Mouse (Mus musculus): Measurements from ENCODE around the gene Bbs9. TPM values are rescaled to one million over a fixed set of nuclear protein-coding genes. Genes with fewer than 3 reads are reported as not detected.
A peak's percentile ranks its signal among the peaks of the same experiment; 100 is the strongest.

Gene Bbs9
- polyA plus RNA-seq, 1 experiment from 2014 or later: 20.4 TPM

GRCm38 (mm10) chr9:22515076-22515475 is 39.6 kb downstream of the Bbs9 start:
- H3K36me3 ChIP-seq (replicated peaks): no peaks in the 10 kb centered on the region
- ATAC-seq (ENCODE audit: low FRiP score): no peak
- no peak overlapping the region for H3K4me3 ChIP-seq (replicated peaks)
- H3K4me2 ChIP-seq: no peak overlapping the region
- H3K27ac ChIP-seq: no peak overlapping the region
- no peaks in the 10 kb centered on the region for H3K27me3 ChIP-seq
- H3K9me3 ChIP-seq: no peaks in the 10 kb centered on the region
- 92% methylated on average over 4 of the region's 4 CpGs for WGBS
- H3K4me1 ChIP-seq: no peaks in the 10 kb centered on the region
- H3K9ac ChIP-seq: no peak overlapping the region

- Histone ChIP-seq H3K36me3 (replicated peaks) (no peaks in the 10 kb centered on the region), H3K27ac (no peak overlapping the region)
- 86% methylated on average over 3 of the region's 3 CpGs for WGBS
Measured at GRCm38 (mm10) chr9:22518394-22519041, 43.0 kb downstream of the Bbs9 start.

GRCm38 (mm10) chr9:22523460-22523859 is 47.9 kb downstream of the Bbs9 start:
- no peaks in the 10 kb centered on the region for H3K36me3 ChIP-seq (replicated peaks)
- H3K9me3 ChIP-seq: no peaks in the 10 kb centered on the region
- H3K27ac ChIP-seq: no peak overlapping the region
- H3K4me1 ChIP-seq: no peaks in the 10 kb centered on the region
- no peak for ATAC-seq (ENCODE audit: low FRiP score)
- H3K9ac ChIP-seq: no peak overlapping the region
- WGBS: 92% methylated on average over 1 of the region's 1 CpGs
- no peak overlapping the region for H3K4me2 ChIP-seq
- no peaks in the 10 kb centered on the region for H3K27me3 ChIP-seq
- no peak overlapping the region for H3K4me3 ChIP-seq (replicated peaks)

More at GRCm38 (mm10) chr9:22518394-22519041, 43.0 kb downstream of the Bbs9 start:
- Histone ChIP-seq H3K4me3 (replicated peaks) (no peak overlapping the region), H3K4me1 (no peaks in the 10 kb centered on the region), H3K27me3 (no peaks in the 10 kb centered on the region), H3K9me3 (no peaks in the 10 kb centered on the region), H3K4me2 (no peak overlapping the region), H3K9ac (no peak overlapping the region)
- peak; percentile 77; the same call in 1 of the 2 replicates for ATAC-seq (ENCODE audit: low FRiP score)

- no peak overlapping the region for H3K4me3 ChIP-seq (replicated peaks)
- peaks cover 9% of the 10 kb centered on the region; the same call in 1 of the 2 replicates for H3K4me1 ChIP-seq
- no peaks in the 10 kb centered on the region for H3K9me3 ChIP-seq
- H3K9ac ChIP-seq: no peak overlapping the region
- no peak overlapping the region for H3K4me2 ChIP-seq
- H3K36me3 ChIP-seq (replicated peaks): no peaks in the 10 kb centered on the region
- ATAC-seq (ENCODE audit: low FRiP score): no peak
- H3K27me3 ChIP-seq: no peaks in the 10 kb centered on the region
- no peak overlapping the region for H3K27ac ChIP-seq
- whole genome bisulfite sequencing: 90% methylated on average over 3 of the region's 3 CpGs
Measured at GRCm38 (mm10) chr9:22530734-22531489, 55.4 kb downstream of the Bbs9 start.

- 79% methylated on average over 5 of the region's 5 CpGs for WGBS
Measured at GRCm38 (mm10) chr9:22532112-22532511, 56.6 kb downstream of the Bbs9 start.

GRCm38 (mm10) chr9:22532810-22533447 is 57.4 kb downstream of the Bbs9 start:
- ATAC-seq (ENCODE audit: low FRiP score): peak; percentile 71; the same call in 1 of the 2 replicates
- H3K27me3 ChIP-seq: no peaks in the 10 kb centered on the region
- H3K4me1 ChIP-seq: peaks cover 9% of the 10 kb centered on the region; the same call in 1 of the 2 replicates
- no peaks in the 10 kb centered on the region for H3K36me3 ChIP-seq (replicated peaks)
- no peak overlapping the region for H3K27ac ChIP-seq
- WGBS: 56% methylated on average over 9 of the region's 9 CpGs
- H3K9me3 ChIP-seq: no peaks in the 10 kb centered on the region
- H3K9ac ChIP-seq: no peak overlapping the region
- H3K4me2 ChIP-seq: no peak overlapping the region
- no peak overlapping the region for H3K4me3 ChIP-seq (replicated peaks)

More at GRCm38 (mm10) chr9:22532112-22532511, 56.6 kb downstream of the Bbs9 start:
- no peaks in the 10 kb centered on the region for H3K9me3 ChIP-seq
- H3K9ac ChIP-seq: no peak overlapping the region
- peaks cover 9% of the 10 kb centered on the region; the same call in 1 of the 2 replicates for H3K4me1 ChIP-seq
- H3K27me3 ChIP-seq: no peaks in the 10 kb centered on the region
- H3K4me3 ChIP-seq (replicated peaks): no peak overlapping the region
- ATAC-seq (ENCODE audit: low FRiP score): no peak
- no peak overlapping the region for H3K27ac ChIP-seq
- H3K36me3 ChIP-seq (replicated peaks): no peaks in the 10 kb centered on the region
- no peak overlapping the region for H3K4me2 ChIP-seq

GRCm38 (mm10) chr9:22537767-22538373 is 62.4 kb downstream of the Bbs9 start:
- H3K9ac ChIP-seq: no peak overlapping the region
- H3K36me3 ChIP-seq (replicated peaks): no peaks in the 10 kb centered on the region
- H3K4me3 ChIP-seq (replicated peaks): no peak overlapping the region
- H3K4me1 ChIP-seq: peaks cover 21% of the 10 kb centered on the region
- H3K27ac ChIP-seq: no peak overlapping the region
- H3K9me3 ChIP-seq: no peaks in the 10 kb centered on the region
- H3K27me3 ChIP-seq: no peaks in the 10 kb centered on the region
- H3K4me2 ChIP-seq: no peak overlapping the region
- ATAC-seq (ENCODE audit: low FRiP score): no peak
- 93% methylated on average over 11 of the region's 11 CpGs for WGBS

- Histone ChIP-seq H3K9me3 (no peaks in the 10 kb centered on the region), H3K4me3 (replicated peaks) (no peak overlapping the region), H3K36me3 (replicated peaks) (no peaks in the 10 kb centered on the region), H3K27me3 (no peaks in the 10 kb centered on the region), H3K9ac (no peak overlapping the region), H3K4me1 (peaks cover 18% of the 10 kb centered on the region), H3K27ac (no peak overlapping the region), H3K4me2 (no peak overlapping the region)
- 88% methylated on average over 4 of the region's 4 CpGs for WGBS
- no peak for ATAC-seq (ENCODE audit: low FRiP score)
Measured at GRCm38 (mm10) chr9:22539546-22539945, 64.0 kb downstream of the Bbs9 start.

- 80% methylated on average over 10 of the region's 10 CpGs for WGBS
Measured at GRCm38 (mm10) chr9:22541130-22541529, 65.6 kb downstream of the Bbs9 start.

GRCm38 (mm10) chr9:22543467-22543866 is 68.0 kb downstream of the Bbs9 start:
- Histone ChIP-seq H3K27ac (no peak overlapping the region), H3K27me3 (no peaks in the 10 kb centered on the region), H3K36me3 (replicated peaks) (no peaks in the 10 kb centered on the region), H3K4me3 (replicated peaks) (no peak overlapping the region), H3K4me2 (no peak overlapping the region), H3K9me3 (no peaks in the 10 kb centered on the region), H3K9ac (no peak overlapping the region), H3K4me1 (peaks cover 19% of the 10 kb centered on the region)
- no peak for ATAC-seq (ENCODE audit: low FRiP score)
- 55% methylated on average over 5 of the region's 5 CpGs for whole genome bisulfite sequencing

More at GRCm38 (mm10) chr9:22541130-22541529, 65.6 kb downstream of the Bbs9 start:
- no peaks in the 10 kb centered on the region for H3K27me3 ChIP-seq
- peaks cover 19% of the 10 kb centered on the region for H3K4me1 ChIP-seq
- H3K9ac ChIP-seq: no peak overlapping the region
- H3K4me3 ChIP-seq (replicated peaks): no peak overlapping the region
- H3K9me3 ChIP-seq: no peaks in the 10 kb centered on the region
- H3K4me2 ChIP-seq: no peak overlapping the region
- no peaks in the 10 kb centered on the region for H3K36me3 ChIP-seq (replicated peaks)
- H3K27ac ChIP-seq: no peak overlapping the region
- ATAC-seq (ENCODE audit: low FRiP score): no peak

GRCm38 (mm10) chr9:22544349-22545341 is 69.1 kb downstream of the Bbs9 start:
- peak; percentile 72; the same call in 1 of the 2 replicates for ATAC-seq (ENCODE audit: low FRiP score)
- Histone ChIP-seq H3K27ac (no peak overlapping the region), H3K4me1 (peaks cover 19% of the 10 kb centered on the region), H3K9ac (no peak overlapping the region), H3K36me3 (replicated peaks) (no peaks in the 10 kb centered on the region), H3K27me3 (no peaks in the 10 kb centered on the region), H3K9me3 (no peaks in the 10 kb centered on the region), H3K4me3 (replicated peaks) (no peak overlapping the region), H3K4me2 (no peak overlapping the region)
- WGBS: 34% methylated on average over 9 of the region's 9 CpGs

Measured in forebrain, embryonic 12.5 days (tissue).